Mouse (Mus musculus) MEL (cell line): Measurements from ENCODE around the gene P2ry6. TPM values are rescaled to one million over a fixed set of nuclear protein-coding genes. Genes with fewer than 3 reads are reported as not detected.

Experiments used
- DNase-seq: peaks from one replicate; pipeline ENCODE4 v3.0.0; 2011; ENCODE audit warnings: low read depth, low spot score
- H3K27ac ChIP-seq: 2 replicates; pipeline ENCODE4 v1.5.1; 2012; ENCODE audit warnings: low read depth, mild to moderate bottlenecking, control low read depth, low read length, moderate library complexity; ENCODE audit not compliant: control insufficient read depth
- H3K27me3 ChIP-seq, 2 experiments: fragments of 150-350 bp in 1 of 2; sonication (generic) in 1 of 2; 2 replicates each; pipeline ENCODE4 v1.6.1; 2012; ENCODE audit warnings: low read length in 2 of 2, mild to moderate bottlenecking in 2 of 2, improper control_type of control experiment in 1 of 2, moderate library complexity in 1 of 2; ENCODE audit not compliant: insufficient read depth in 2 of 2, control insufficient read depth in 1 of 2
- H3K36me3 ChIP-seq, 2 experiments: 2 replicates each; pipeline ENCODE4 v1.6.1; 2012 to 2014; ENCODE audit warnings: low read length in 2 of 2, improper control_type of control experiment in 1 of 2, inconsistent platforms in 1 of 2, mild to moderate bottlenecking in 1 of 2; ENCODE audit not compliant: insufficient read depth in 2 of 2, control insufficient read depth in 1 of 2
- H3K4me1 ChIP-seq, 2 experiments: fragments of 150-350 bp in 1 of 2; sonication (generic) in 1 of 2; 2 replicates each; pipeline ENCODE4 v1.6.1; 2012; ENCODE audit warnings: low read length in 2 of 2, improper control_type of control experiment in 1 of 2, mild to moderate bottlenecking in 1 of 2; ENCODE audit not compliant: insufficient read depth in 2 of 2, control insufficient read depth in 1 of 2
- H3K4me3 ChIP-seq, 2 experiments: fragments of 150-350 bp in 1 of 2; sonication (generic) in 1 of 2; 2 replicates each; pipeline ENCODE4 v1.5.1; 2012; ENCODE audit warnings: low read depth in 2 of 2, low read length in 2 of 2, mild to moderate bottlenecking in 2 of 2, moderate library complexity in 2 of 2, control low read depth in 1 of 2, improper control_type of control experiment in 1 of 2; ENCODE audit not compliant: control insufficient read depth in 1 of 2, insufficient read depth in 1 of 2
- H3K79me2 ChIP-seq: 2 replicates; pipeline ENCODE4 v1.6.1; 2012; ENCODE audit warnings: mild to moderate bottlenecking, low read length, moderate library complexity; ENCODE audit not compliant: control insufficient read depth, poor library complexity, insufficient read depth
- H3K9ac ChIP-seq: 2 replicates; pipeline ENCODE4 v1.6.1; 2012; ENCODE audit warnings: low read depth, mild to moderate bottlenecking, control low read depth, low read length, moderate library complexity; ENCODE audit not compliant: control insufficient read depth, poor library complexity, severe bottlenecking
- H3K9me3 ChIP-seq: fragments of 150-350 bp; sonication (generic); replicated peaks from 2 replicates; pipeline ENCODE4 v1.6.1; 2012; ENCODE audit warnings: mild to moderate bottlenecking, low read length, improper control_type of control experiment, moderate library complexity; ENCODE audit not compliant: insufficient read depth
- CHD1 ChIP-seq: IDR thresholded peaks from 2 replicates; pipeline ENCODE4 v1.6.1; 2012; ENCODE audit warnings: low read depth, mild to moderate bottlenecking, inconsistent platforms, low read length, improper control_type of control experiment
- CTCF ChIP-seq, 3 experiments: IDR thresholded peaks in 2 of 3; conservative IDR thresholded peaks in 1 of 3; 2 replicates each; pipeline ENCODE4 v1.5.1; 2011 to 2012; ENCODE audit warnings: low read length in 3 of 3, low read depth in 2 of 3, mild to moderate bottlenecking in 2 of 3, improper control_type of control experiment in 1 of 3, inconsistent platforms in 1 of 3, mixed read lengths in 1 of 3, moderate library complexity in 1 of 3; ENCODE audit not compliant: control insufficient read depth in 1 of 3, insufficient read depth in 1 of 3, poor library complexity in 1 of 3, severe bottlenecking in 1 of 3
- ELF1 ChIP-seq: IDR thresholded peaks from 2 replicates; pipeline ENCODE4 v1.6.1; 2014; ENCODE audit warnings: low read depth, mild to moderate bottlenecking, inconsistent platforms, low read length, improper control_type of control experiment, moderate library complexity
- EP300 ChIP-seq, 2 experiments: IDR thresholded peaks; 2 replicates each; pipeline ENCODE4 v1.6.1; 2011; ENCODE audit warnings: improper control_type of control experiment in 2 of 2, low read length in 2 of 2, low read depth in 1 of 2, mild to moderate bottlenecking in 1 of 2
- HCFC1 ChIP-seq: IDR thresholded peaks from 2 replicates; pipeline ENCODE4 v1.6.1; 2012; ENCODE audit warnings: low read depth, mild to moderate bottlenecking, inconsistent platforms, low read length, improper control_type of control experiment, moderate library complexity
- JUND ChIP-seq: IDR thresholded peaks from 2 replicates; pipeline ENCODE4 v1.6.1; 2011; ENCODE audit warnings: low read depth, mild to moderate bottlenecking, improper control_type of control experiment, low read length
- KAT2A ChIP-seq: conservative IDR thresholded peaks from 2 replicates; pipeline ENCODE4 v1.6.1; 2012; ENCODE audit warnings: low read depth, low read length, improper control_type of control experiment, inconsistent platforms
- MAX ChIP-seq: IDR thresholded peaks from 2 replicates; pipeline ENCODE4 v1.6.1; 2011; ENCODE audit warnings: low read length, improper control_type of control experiment
- MEF2A ChIP-seq: IDR thresholded peaks from 2 replicates; pipeline ENCODE4 v1.6.1; 2014; ENCODE audit warnings: low read depth, mild to moderate bottlenecking, inconsistent platforms, low read length, improper control_type of control experiment; ENCODE audit not compliant: poor library complexity, insufficient replicate concordance, severe bottlenecking; ENCODE audit errors: extremely low read depth
- MYB ChIP-seq: IDR thresholded peaks from 2 replicates; pipeline ENCODE4 v1.6.1; 2011; ENCODE audit warnings: mild to moderate bottlenecking, low read depth, low read length, improper control_type of control experiment
- MYC ChIP-seq: IDR thresholded peaks from 2 replicates; pipeline ENCODE4 v1.6.1; 2011; ENCODE audit warnings: low read depth, mild to moderate bottlenecking, low read length, improper control_type of control experiment, moderate library complexity
- NRF1 ChIP-seq: IDR thresholded peaks from 2 replicates; pipeline ENCODE4 v1.6.1; 2014; ENCODE audit warnings: low read depth, mild to moderate bottlenecking, inconsistent platforms, low read length, improper control_type of control experiment, moderate library complexity; ENCODE audit not compliant: poor library complexity, insufficient read depth, severe bottlenecking
- POLR2A ChIP-seq, 2 experiments: IDR thresholded peaks; 2 replicates each; pipeline ENCODE4 v1.6.1; 2011 to 2012; ENCODE audit warnings: low read length in 2 of 2, mild to moderate bottlenecking in 2 of 2, control low read depth in 1 of 2, improper control_type of control experiment in 1 of 2, low read depth in 1 of 2, moderate library complexity in 1 of 2; ENCODE audit not compliant: control insufficient read depth in 1 of 2, insufficient read depth in 1 of 2, poor library complexity in 1 of 2
- POLR2AphosphoS2 ChIP-seq: IDR thresholded peaks from 2 replicates; pipeline ENCODE4 v1.6.1; 2011; ENCODE audit warnings: low read length, improper control_type of control experiment
- RAD21 ChIP-seq: IDR thresholded peaks from 2 replicates; pipeline ENCODE4 v1.6.1; 2011; ENCODE audit warnings: mild to moderate bottlenecking, low read depth, low read length, improper control_type of control experiment
- RCOR1 ChIP-seq: IDR thresholded peaks from 2 replicates; pipeline ENCODE4 v1.6.1; 2012; ENCODE audit warnings: low read depth, mild to moderate bottlenecking, inconsistent platforms, low read length, improper control_type of control experiment
- SIN3A ChIP-seq: IDR thresholded peaks from 2 replicates; pipeline ENCODE4 v1.6.1; 2012; ENCODE audit warnings: low read length, improper control_type of control experiment, inconsistent platforms
- SMC3 ChIP-seq: IDR thresholded peaks from 2 replicates; pipeline ENCODE4 v1.6.1; 2011; ENCODE audit warnings: low read depth, low read length, improper control_type of control experiment
- TBP ChIP-seq: IDR thresholded peaks from 2 replicates; pipeline ENCODE4 v1.8.0; 2011; ENCODE audit warnings: low read depth, low read length, improper control_type of control experiment
- TCF12 ChIP-seq: IDR thresholded peaks from 2 replicates; pipeline ENCODE4 v1.6.1; 2014; ENCODE audit warnings: low read depth, mild to moderate bottlenecking, inconsistent platforms, low read length, improper control_type of control experiment, moderate library complexity
- USF2 ChIP-seq, 2 experiments: IDR thresholded peaks; 2 replicates each; pipeline ENCODE4 v1.6.1; 2011 to 2012; ENCODE audit warnings: improper control_type of control experiment in 2 of 2, low read length in 2 of 2, borderline replicate concordance in 1 of 2, inconsistent platforms in 1 of 2, low read depth in 1 of 2, mild to moderate bottlenecking in 1 of 2; ENCODE audit not compliant: insufficient read depth in 1 of 2
- ZC3H11A ChIP-seq: IDR thresholded peaks from 2 replicates; pipeline ENCODE4 v1.6.1; 2012; ENCODE audit warnings: low read depth, mild to moderate bottlenecking, inconsistent platforms, low read length, improper control_type of control experiment
- ZKSCAN1 ChIP-seq: IDR thresholded peaks from 2 replicates; pipeline ENCODE4 v1.6.1; 2012; ENCODE audit warnings: low read depth, mild to moderate bottlenecking, inconsistent platforms, low read length, improper control_type of control experiment, moderate library complexity
- ZMIZ1 ChIP-seq: IDR thresholded peaks from 2 replicates; pipeline ENCODE4 v1.6.1; 2012; ENCODE audit warnings: low read depth, mild to moderate bottlenecking, inconsistent platforms, low read length, improper control_type of control experiment, moderate library complexity
- ZNF384 ChIP-seq: IDR thresholded peaks from 2 replicates; pipeline ENCODE4 v1.6.1; 2012; ENCODE audit warnings: low read depth, mild to moderate bottlenecking, inconsistent platforms, low read length, improper control_type of control experiment
- polyA plus RNA-seq, 2 experiments: library from polyadenylated mRNA; stranded (reverse) in 1 of 2; unstranded in 1 of 2; fragments of >175 nt in 1 of 2; fragments of >200 nt in 1 of 2; gene quantifications; 2 replicates each; pipeline versions ENCODE4 v1.2.1 to v1.2.4; 2012; ENCODE audit warnings: low replicate concordance in 2 of 2, low read depth in 1 of 2; ENCODE audit not compliant: insufficient read length in 2 of 2, insufficient read depth in 1 of 2, missing spikeins in 1 of 2
- total RNA-seq: library from RNA; depleted of rRNA; stranded (reverse); fragments of 300-350 nt; gene quantifications from 2 replicates; pipeline ENCODE4 v1.2.3, GENCODE M21; 2012

P2ry6 gene
- total and polyA plus RNA-seq, 3 experiments: not detected

DNA sequence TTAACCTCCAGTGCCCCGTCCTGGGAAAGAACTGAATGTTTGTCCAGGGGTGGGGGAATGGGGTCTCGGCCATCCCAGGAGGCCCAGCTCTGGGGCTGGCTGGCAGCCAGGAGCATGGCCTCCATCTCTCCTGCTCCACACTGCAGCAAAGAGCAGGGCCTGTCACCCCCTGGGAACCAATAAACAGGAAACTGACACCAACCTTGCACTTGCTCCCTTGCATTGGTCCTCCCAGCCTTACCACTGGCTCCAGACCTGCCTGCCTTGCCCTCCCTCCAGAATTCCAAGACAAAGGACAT, 54.7 kb downstream of the P2ry6 start:
- Histone ChIP-seq H3K27ac (no peak overlapping the region), H3K79me2 (no peaks in the 10 kb centered on the region), H3K27me3 (peaks cover 0 to 1% of the 10 kb centered on the region in 2 experiments; a peak in 1 of 4 replicates), H3K4me3 (no peak overlapping the region), H3K9me3 (no peaks in the 10 kb centered on the region), H3K4me1 (no peaks in the 10 kb centered on the region), H3K9ac (no peak overlapping the region), H3K36me3 (no peaks in the 10 kb centered on the region)
- no peak for DNase-seq
- TF ChIP-seq RCOR1 (no peak), USF2 (IDR thresholded peaks at IDR 0.05; ENCODE audit: borderline replicate concordance in 1 of 2, insufficient read depth in 1 of 2, low read depth in 1 of 2, low read length in 2 of 2) (no peak), CHD1 (no peak), KAT2A (no peak), SIN3A (no peak)

DNA sequence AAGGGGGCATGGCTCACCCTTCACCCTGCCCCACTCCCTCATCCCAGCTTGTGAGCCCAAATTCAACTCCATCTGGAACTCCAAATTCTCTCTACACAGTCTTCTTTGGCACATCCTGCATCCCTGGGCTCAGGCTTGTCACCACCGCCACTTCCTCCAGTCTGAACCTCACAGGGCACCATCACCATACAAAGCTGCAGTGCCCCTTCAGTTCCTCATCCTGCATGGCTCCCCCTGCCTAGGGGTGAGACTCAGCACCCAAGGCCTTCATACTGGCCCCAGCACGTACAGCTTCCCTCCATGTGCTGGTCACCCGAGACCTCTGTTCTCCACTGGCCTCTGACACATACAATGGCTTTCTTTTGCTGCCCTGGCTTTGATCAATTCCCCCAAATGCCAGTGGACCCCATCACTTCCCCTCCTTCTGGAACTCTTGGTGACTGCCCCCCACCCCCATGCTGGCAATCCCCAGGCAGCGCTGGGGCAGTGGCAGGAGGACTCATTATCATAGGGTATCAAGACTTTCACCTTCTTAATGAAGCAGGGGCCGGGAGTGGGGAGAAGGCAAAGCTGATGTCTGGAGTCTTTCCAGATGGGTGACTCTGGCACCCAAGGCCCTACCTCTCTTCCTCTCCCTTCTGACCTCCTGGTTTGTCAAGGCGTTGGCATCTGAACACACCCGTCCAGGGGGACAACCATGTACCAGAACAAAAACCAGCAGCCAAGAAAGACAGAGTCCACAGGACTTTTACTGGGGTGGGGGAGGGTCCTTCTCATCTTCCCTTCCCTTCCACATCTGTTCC, 55.2 kb downstream of the P2ry6 start:
- DNase-seq: no peak
- Histone ChIP-seq H3K9me3 (no peaks in the 10 kb centered on the region), H3K79me2 (no peaks in the 10 kb centered on the region), H3K4me1 (no peaks in the 10 kb centered on the region), H3K4me3 (no peak overlapping the region), H3K27me3 (peaks cover 0 to 1% of the 10 kb centered on the region in 2 experiments; a peak in 1 of 4 replicates), H3K36me3 (no peaks in the 10 kb centered on the region), H3K27ac (no peak overlapping the region), H3K9ac (no peak overlapping the region)
- no peak for TF ChIP-seq ZMIZ1
- TF ChIP-seq MYC: no peak
- TF ChIP-seq ZKSCAN1: no peak
- TF ChIP-seq POLR2AphosphoS2: no peak
- no peak for TF ChIP-seq SMC3

DNA sequence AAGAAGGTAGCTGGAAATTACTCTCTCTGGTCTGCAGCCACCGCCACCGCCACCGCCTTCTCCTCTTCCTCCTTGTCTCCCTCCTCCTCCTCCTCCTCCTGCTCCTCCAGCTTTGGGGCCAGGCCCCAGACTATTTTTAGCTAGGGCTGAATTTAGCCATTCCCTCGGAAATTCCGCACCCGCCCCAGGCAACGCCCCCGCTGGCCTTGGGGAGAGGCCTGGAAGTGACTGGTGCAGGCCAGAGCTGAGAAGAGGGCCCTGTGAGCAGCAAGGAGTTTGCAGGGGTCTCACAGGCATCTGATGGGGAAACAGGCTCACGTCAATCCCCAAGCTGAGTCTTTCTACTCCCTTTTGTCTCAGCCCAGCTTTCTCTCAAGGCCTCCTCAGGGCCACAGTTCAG, 56.3 kb downstream of the P2ry6 start:
- no peak for DNase-seq
- no peak for TF ChIP-seq TCF12
- no peak for TF ChIP-seq CTCF (IDR thresholded peaks at IDR 0.05 in 2 of 3, conservative IDR thresholded peaks at IDR 0.05 in 1 of 3; ENCODE audit: control insufficient read depth in 1 of 3, insufficient read depth in 1 of 3, low read depth in 2 of 3, low read length in 3 of 3, poor library complexity in 1 of 3, severe bottlenecking in 1 of 3)
- TF ChIP-seq TBP: no peak
- no peak for TF ChIP-seq MEF2A
- TF ChIP-seq KAT2A: no peak
- no peak for TF ChIP-seq POLR2A (IDR thresholded peaks at IDR 0.05; ENCODE audit: control insufficient read depth in 1 of 2, insufficient read depth in 1 of 2, low read depth in 1 of 2, low read length in 2 of 2, poor library complexity in 1 of 2)
- TF ChIP-seq MAX: no peak
- TF ChIP-seq MYB: no peak
- no peak for TF ChIP-seq HCFC1
- TF ChIP-seq NRF1: no peak
- no peak for TF ChIP-seq CHD1
- TF ChIP-seq EP300 (IDR thresholded peaks at IDR 0.05; ENCODE audit: low read depth in 1 of 2, low read length in 2 of 2): no peak
- no peak for TF ChIP-seq JUND
- no peak for TF ChIP-seq POLR2AphosphoS2
- TF ChIP-seq RAD21: no peak
- TF ChIP-seq SMC3: no peak
- no peak for TF ChIP-seq ZC3H11A
- TF ChIP-seq ELF1: no peak
- no peak for TF ChIP-seq ZNF384
- no peak for TF ChIP-seq USF2 (IDR thresholded peaks at IDR 0.05; ENCODE audit: borderline replicate concordance in 1 of 2, insufficient read depth in 1 of 2, low read depth in 1 of 2, low read length in 2 of 2)
- no peak overlapping the region for H3K4me3 ChIP-seq
- no peaks in the 10 kb centered on the region for H3K79me2 ChIP-seq
- no peak overlapping the region for H3K27ac ChIP-seq
- no peaks in the 10 kb centered on the region for H3K9me3 ChIP-seq
- H3K4me1 ChIP-seq: no peaks in the 10 kb centered on the region
- H3K9ac ChIP-seq: no peak overlapping the region
- peaks cover 0 to 1% of the 10 kb centered on the region in 2 experiments; a peak in 1 of 4 replicates for H3K27me3 ChIP-seq
- no peaks in the 10 kb centered on the region for H3K36me3 ChIP-seq
